Mouse (Mus musculus) stomach, embryonic 16.5 days (tissue): ENCODE results near the gene Asb1. TPM values are rescaled to one million over a fixed set of nuclear protein-coding genes. Genes with fewer than 3 reads are reported as not detected.

Experiments
- ATAC-seq: fragments of 200-750 bp; cut with Nextera tagmentation; 2 replicates; pipeline ENCODE4 v1.8.0; 2017; ENCODE audit warnings: moderate number of reproducible peaks, moderate TSS enrichment; ENCODE audit not compliant: insufficient read depth, low FRiP score
- H3K27ac ChIP-seq: fragments of 300-500 bp; sonication (generic); 2 replicates; pipeline ENCODE4 v1.5.1; 2014; ENCODE audit warnings: low read length
- H3K27me3 ChIP-seq: fragments of 300-500 bp; sonication (generic); 2 replicates; pipeline ENCODE4 v1.6.1; 2014; ENCODE audit warnings: low read length, control low read depth, mixed read lengths; ENCODE audit not compliant: control insufficient read depth, insufficient read depth
- H3K36me3 ChIP-seq: fragments of 300-500 bp; sonication (generic); 2 replicates; pipeline ENCODE4 v1.6.1; 2014; ENCODE audit warnings: low read length; ENCODE audit not compliant: control insufficient read depth, insufficient read depth
- H3K4me1 ChIP-seq: fragments of 300-500 bp; sonication (generic); 2 replicates; pipeline ENCODE4 v1.6.1; 2014; ENCODE audit warnings: low read length, control low read depth, mixed read lengths; ENCODE audit not compliant: control insufficient read depth, insufficient read depth
- H3K4me2 ChIP-seq: fragments of 300-500 bp; sonication (generic); 2 replicates; pipeline ENCODE4 v1.6.1; 2014; ENCODE audit warnings: low read depth, low read length, mixed read lengths
- H3K4me3 ChIP-seq: fragments of 300-500 bp; sonication (generic); replicated peaks from 2 replicates; pipeline ENCODE4 v1.5.1; 2014; ENCODE audit warnings: mild to moderate bottlenecking, low read length
- H3K9ac ChIP-seq: fragments of 300-500 bp; sonication (generic); 2 replicates; pipeline ENCODE4 v1.6.1; 2014; ENCODE audit warnings: low read length
- H3K9me3 ChIP-seq: fragments of 300-500 bp; sonication (generic); replicated peaks from 2 replicates; pipeline ENCODE4 v1.6.1; 2016; ENCODE audit warnings: low read length, control low read depth; ENCODE audit not compliant: control insufficient read depth
- WGBS: fragments of 180-500 bp; shearing (Covaris S2); extraction: QIAGEN DNeasy Blood & Tissue Kit; methylation state at CpG from one replicate; pipeline ENCODE4 v1.1.7; 2014; 5-methylcytosine and 5-hydroxymethylcytosine counted together
- polyA plus RNA-seq: library from polyadenylated mRNA; unstranded; fragments of >200 nt; fragmentation: Nextera tagmentation; extraction: Ambion mirVana; gene quantifications from 2 replicates; pipeline ENCODE4 v1.2.1, GENCODE M21; 2015

Gene Asb1
- polyA plus RNA-seq, 1 experiment from 2014 or later, result 5.2 TPM

DNA sequence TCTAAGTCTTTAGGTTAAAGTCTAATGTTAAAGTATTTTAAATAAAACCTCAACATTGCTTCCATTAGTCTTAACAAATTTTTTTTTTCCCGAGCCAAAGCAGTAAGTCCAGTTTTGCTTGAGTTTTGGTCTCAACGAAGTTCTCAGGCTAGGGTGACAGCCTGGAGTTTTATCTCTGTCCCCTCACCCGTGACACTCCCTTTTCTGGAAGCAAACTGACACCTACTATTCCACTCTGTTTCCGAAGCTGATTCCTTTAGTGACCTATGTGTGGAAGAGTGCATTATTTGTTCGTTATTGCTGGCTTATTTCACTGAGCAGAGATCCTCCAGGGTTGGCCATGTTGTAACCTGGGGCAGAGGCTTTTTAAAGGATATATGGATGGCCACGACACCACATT, 1.1 kb upstream of the Asb1 start:
- peaks cover 12% of the 10 kb centered on the region for H3K27me3 ChIP-seq
- ATAC-seq, result no peak
- peaks cover 13% of the 10 kb centered on the region for H3K4me1 ChIP-seq
- no peak overlapping the region for H3K4me3 ChIP-seq
- no peaks in the 10 kb centered on the region for H3K9me3 ChIP-seq
- peak overlapping the region; percentile 98; the same call in 1 of the 2 replicates for H3K4me2 ChIP-seq
- WGBS, result 28% methylated on average over 6 of the region's 6 CpGs
- H3K36me3 ChIP-seq, result no peaks in the 10 kb centered on the region
- H3K27ac ChIP-seq, result no peak overlapping the region
- H3K9ac ChIP-seq, result no peak overlapping the region; the same call in 1 of the 2 replicates

DNA sequence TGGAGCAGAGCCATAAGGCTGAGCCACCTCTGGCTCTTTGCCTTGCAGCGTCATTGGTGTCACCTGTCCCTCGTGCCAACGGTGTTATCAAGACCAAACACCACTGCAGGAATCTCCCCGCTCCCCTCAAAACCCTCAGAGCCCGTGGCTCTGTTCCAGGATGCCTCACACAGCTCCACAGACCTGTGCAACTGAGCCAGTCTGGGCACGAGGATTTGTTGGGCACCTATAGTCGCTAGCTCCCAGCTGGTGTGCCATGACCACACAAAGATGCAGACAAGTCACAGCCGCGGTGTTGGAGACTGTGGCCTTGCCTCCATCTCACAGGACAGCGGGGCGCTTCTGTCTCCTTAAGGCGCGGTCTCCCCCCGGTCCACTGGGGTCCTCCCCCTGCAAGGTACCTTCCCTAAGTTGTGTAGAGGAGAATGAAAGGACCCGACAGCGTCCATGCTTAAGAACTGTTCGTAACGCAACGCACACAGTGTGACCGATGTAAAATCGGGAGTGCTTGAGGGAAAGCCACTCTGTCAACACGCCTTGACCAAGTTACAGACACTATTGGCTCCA, 557 bp upstream of the Asb1 start:
- Histone ChIP-seq H3K4me2 (peak overlapping the region; percentile 98), H3K27ac (no peak overlapping the region), H3K27me3 (peaks cover 12% of the 10 kb centered on the region), H3K4me3 (peak overlapping the region; percentile 95), H3K36me3 (no peaks in the 10 kb centered on the region), H3K4me1 (peaks cover 13% of the 10 kb centered on the region), H3K9ac (peak overlapping the region; percentile 72), H3K9me3 (no peaks in the 10 kb centered on the region)
- 2% methylated on average over 22 of the region's 22 CpGs for WGBS
- ATAC-seq, result peak; percentile 8; the same call in 1 of the 2 replicates

DNA sequence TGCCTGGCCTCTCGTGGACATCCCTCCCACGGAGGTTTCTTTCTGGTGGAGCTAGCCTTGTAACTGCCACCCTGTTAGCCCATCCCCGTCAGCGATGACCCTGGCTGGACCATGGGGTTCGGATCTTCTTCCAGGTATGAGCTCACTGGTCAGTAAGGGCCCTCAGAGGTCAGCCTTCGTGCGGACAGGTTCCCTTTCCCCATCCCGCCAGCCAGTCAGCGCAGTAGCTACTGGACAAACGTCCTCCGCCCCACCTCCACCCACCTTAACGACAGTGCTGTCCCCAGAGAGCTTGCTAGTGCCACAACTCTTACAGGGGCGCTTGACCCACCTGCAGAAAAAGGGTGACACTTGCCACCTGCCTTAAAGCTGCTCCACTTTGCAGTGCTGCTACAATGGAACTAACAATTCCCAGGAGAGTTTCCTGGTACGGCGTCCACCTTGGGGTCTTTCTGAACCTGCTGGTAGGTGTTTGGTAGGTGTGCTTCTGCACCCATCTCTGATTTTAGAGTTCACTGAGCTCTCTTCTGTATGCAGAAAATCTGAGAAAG, 773 bp downstream of the Asb1 start:
- ATAC-seq, result no peak
- H3K4me2 ChIP-seq, result peak overlapping the region; percentile 98

DNA sequence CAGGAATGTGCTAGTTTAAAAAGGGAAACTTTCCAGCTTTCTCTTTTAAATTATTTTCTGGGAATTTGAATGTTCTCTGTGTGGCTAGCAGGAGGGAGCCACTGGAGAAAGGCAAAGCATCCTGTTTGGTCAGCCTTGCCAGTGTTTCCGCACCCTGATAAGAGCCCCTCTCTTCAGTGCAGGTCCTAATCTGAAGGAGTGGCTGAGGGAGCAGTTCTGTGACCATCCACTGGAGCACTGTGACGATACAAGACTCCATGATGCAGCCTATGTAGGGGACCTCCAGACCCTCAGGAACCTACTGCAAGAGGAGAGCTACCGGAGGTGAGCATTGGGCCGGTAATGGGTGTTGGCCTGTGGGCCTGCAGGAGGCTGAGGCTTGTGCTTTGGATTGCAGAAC, 3.6 kb downstream of the Asb1 start:
- Histone ChIP-seq H3K27me3 (peaks cover 6% of the 10 kb centered on the region; the same call in 1 of the 2 replicates), H3K9me3 (no peaks in the 10 kb centered on the region), H3K4me2 (no peak overlapping the region), H3K36me3 (0 out of 2 replicates have a peak, but pooled peaks cover 6% of the 10 kb centered on the region), H3K9ac (no peak overlapping the region), H3K27ac (no peak overlapping the region), H3K4me3 (no peak overlapping the region), H3K4me1 (peaks cover 13% of the 10 kb centered on the region)
- ATAC-seq, result no peak
- 83% methylated on average over 4 of the region's 4 CpGs for whole genome bisulfite sequencing

More for the DNA sequence above, 773 bp downstream of the Asb1 start:
- Histone ChIP-seq H3K9me3 (no peaks in the 10 kb centered on the region), H3K4me1 (peaks cover 13% of the 10 kb centered on the region), H3K27ac (no peak overlapping the region), H3K27me3 (peaks cover 12% of the 10 kb centered on the region), H3K4me3 (peak overlapping the region; percentile 95), H3K9ac (peak overlapping the region; percentile 87), H3K36me3 (no peaks in the 10 kb centered on the region)
- 15% methylated on average over 15 of the region's 15 CpGs for WGBS

DNA sequence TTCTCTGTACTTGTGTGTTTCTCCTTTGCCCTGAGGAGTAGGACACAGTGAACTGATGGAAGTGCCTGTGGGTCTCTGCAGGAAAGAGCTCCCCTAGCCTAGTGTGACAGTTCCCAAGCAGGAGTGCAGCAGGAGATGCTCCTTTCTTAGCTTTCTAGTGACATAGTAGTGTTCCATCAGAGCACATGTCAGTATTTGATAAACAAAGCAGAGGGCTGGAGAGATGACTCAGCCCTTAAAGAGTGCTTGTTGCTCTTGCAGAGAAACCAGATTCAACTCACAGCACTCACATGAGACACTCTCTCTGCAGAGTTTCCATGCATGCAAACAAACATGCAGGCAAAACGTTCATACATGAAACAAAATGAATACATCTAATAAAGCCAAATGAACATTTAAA, 4.9 kb downstream of the Asb1 start:
- Histone ChIP-seq H3K27me3 (no peaks in the 10 kb centered on the region), H3K4me2 (no peak overlapping the region), H3K9ac (no peak overlapping the region), H3K4me1 (peaks cover 7% of the 10 kb centered on the region), H3K4me3 (no peak overlapping the region), H3K36me3 (0 out of 2 replicates have a peak, but pooled peaks cover 6% of the 10 kb centered on the region), H3K9me3 (no peaks in the 10 kb centered on the region), H3K27ac (no peak overlapping the region)
- WGBS, result 84% methylated on average over 1 of the region's 1 CpGs
- ATAC-seq, result no peak

DNA sequence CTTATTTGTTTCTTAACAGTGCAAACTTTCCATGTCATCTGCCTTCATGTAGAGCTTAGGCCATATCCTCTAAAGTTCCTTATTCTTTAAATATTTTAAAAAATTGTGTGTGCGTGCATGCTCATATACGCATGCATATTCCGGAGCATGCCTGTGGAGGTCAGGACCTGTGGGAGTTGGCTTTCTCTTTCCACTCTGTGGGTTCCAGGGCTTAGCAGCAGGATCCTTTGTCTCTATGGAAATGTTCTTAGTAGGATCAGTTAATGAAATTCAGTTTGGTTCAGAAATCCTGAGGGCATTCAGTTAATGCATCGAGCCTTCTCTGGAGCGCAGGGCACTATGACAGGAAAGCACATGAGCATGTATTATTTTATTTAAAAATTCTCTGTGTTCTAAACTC, 7.2 kb downstream of the Asb1 start:
- H3K4me3 ChIP-seq, result no peak overlapping the region
- no peaks in the 10 kb centered on the region for H3K4me1 ChIP-seq
- no peak overlapping the region for H3K4me2 ChIP-seq
- H3K27me3 ChIP-seq, result no peaks in the 10 kb centered on the region
- no peak overlapping the region for H3K27ac ChIP-seq
- WGBS, result 95% methylated on average over 5 of the region's 5 CpGs
- H3K9me3 ChIP-seq, result no peaks in the 10 kb centered on the region
- ATAC-seq, result no peak
- H3K9ac ChIP-seq, result no peak overlapping the region
- H3K36me3 ChIP-seq, result 0 out of 2 replicates have a peak, but pooled peaks cover 10% of the 10 kb centered on the region

DNA sequence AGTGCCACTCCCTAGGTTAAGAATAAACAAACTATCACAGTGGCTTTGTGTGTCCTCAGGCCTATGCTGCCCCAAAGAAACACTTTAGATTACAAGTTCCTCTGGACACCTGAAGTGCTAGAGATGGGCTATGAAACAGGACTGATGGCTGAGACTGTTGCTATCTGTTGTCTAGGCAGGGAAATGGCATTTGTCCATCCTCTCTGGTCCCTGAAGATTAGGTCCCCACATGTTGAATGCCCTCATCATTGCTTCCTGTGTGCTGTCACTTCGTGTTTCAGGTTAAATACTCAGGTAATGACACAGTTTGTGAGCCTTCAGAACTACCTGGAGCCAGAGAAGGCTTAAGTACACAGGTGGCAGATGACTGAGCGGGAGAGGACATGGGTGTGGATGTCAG, 8.7 kb downstream of the Asb1 start:
- Histone ChIP-seq H3K36me3 (0 out of 2 replicates have a peak, but pooled peaks cover 10% of the 10 kb centered on the region), H3K27ac (no peak overlapping the region)

DNA sequence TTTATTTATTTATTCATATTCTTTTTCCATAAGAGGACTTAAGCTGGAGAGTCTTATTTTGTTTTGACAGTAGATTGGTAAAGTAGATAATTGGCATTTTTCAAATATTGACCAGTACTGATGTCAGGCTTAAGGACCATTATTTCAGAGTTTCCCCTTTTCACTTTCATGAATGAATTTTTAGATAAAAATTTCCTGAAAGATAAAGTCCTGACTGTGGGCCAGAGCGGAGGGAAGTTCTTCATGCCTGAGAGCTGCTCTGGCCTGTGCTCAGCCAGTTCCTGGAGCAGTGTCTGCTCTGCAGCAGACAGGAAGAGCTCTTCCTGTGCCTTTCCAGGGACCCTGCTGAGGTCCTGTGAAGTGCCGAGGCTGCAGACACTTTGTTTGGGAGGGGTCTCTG, 16.8 kb downstream of the Asb1 start:
- Histone ChIP-seq H3K27ac (no peak overlapping the region), H3K4me1 (no peaks in the 10 kb centered on the region), H3K4me3 (no peak overlapping the region), H3K9me3 (no peaks in the 10 kb centered on the region), H3K27me3 (no peaks in the 10 kb centered on the region), H3K4me2 (no peak overlapping the region), H3K9ac (no peak overlapping the region), H3K36me3 (0 out of 2 replicates have a peak, but pooled peaks cover 7% of the 10 kb centered on the region)
- ATAC-seq, result no peak
- 72% methylated on average over 2 of the region's 2 CpGs for WGBS

More for the DNA sequence above, 8.7 kb downstream of the Asb1 start:
- H3K4me1 ChIP-seq, result no peaks in the 10 kb centered on the region
- ATAC-seq, result no peak
- no peaks in the 10 kb centered on the region for H3K9me3 ChIP-seq
- no peaks in the 10 kb centered on the region for H3K27me3 ChIP-seq
- no peak overlapping the region for H3K9ac ChIP-seq
- 66% methylated on average over 2 of the region's 2 CpGs for WGBS
- no peak overlapping the region for H3K4me3 ChIP-seq
- no peak overlapping the region for H3K4me2 ChIP-seq

DNA sequence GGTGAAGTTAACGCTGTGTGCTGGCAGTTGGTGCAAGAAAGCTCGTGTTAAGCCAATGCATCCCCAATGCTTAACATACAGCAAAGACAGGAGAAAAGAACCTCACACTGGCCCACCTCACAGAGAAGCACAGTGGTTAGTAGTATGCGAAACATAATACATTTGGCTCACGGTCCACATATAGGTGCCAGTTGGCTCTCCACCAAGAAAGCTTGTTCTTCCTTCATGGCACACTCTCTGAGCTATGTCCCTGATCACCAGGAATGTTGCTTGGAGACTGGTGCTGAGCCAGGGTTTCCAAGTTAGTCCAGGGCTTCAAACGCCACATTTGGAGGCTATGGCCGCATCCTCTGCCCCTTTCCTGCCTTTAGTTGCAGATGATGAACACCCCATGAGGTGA, 20.9 kb downstream of the Asb1 start:
- Histone ChIP-seq H3K27me3 (no peaks in the 10 kb centered on the region), H3K9ac (no peak overlapping the region), H3K4me1 (no peaks in the 10 kb centered on the region), H3K27ac (no peak overlapping the region), H3K9me3 (no peaks in the 10 kb centered on the region), H3K36me3 (no peaks in the 10 kb centered on the region), H3K4me2 (no peak overlapping the region), H3K4me3 (no peak overlapping the region)
- WGBS, result 83% methylated on average over 6 of the region's 6 CpGs
- no peak for ATAC-seq
